Mouse (Mus musculus) liver, embryonic 11.5 days (tissue): ENCODE results near the gene Plekhh3. TPM values are rescaled to one million over a fixed set of nuclear protein-coding genes. Genes with fewer than 3 reads are reported as not detected.
A peak's percentile ranks its signal among the peaks of the same experiment; 100 is the strongest.
"Not testable (repeated sequence)": the region's sequence is repeated elsewhere in the genome, so short reads cannot be mapped to it uniquely, and the experiment has no call there.

Experiments used
- ATAC-seq: fragments of 200-750 bp; cut with Nextera tagmentation; replicated peaks from 2 replicates; pipeline ENCODE4 v1.8.0; 2017; ENCODE audit warnings: moderate number of reproducible peaks, mild to moderate bottlenecking, moderate TSS enrichment, moderate library complexity; ENCODE audit not compliant: low FRiP score
- DNase-seq: peaks from one replicate; pipeline ENCODE4 v3.0.0-alpha.2; 2017; ENCODE audit warnings: low spot score
- H3K27ac ChIP-seq: fragments of 300-500 bp; sonication (generic); 2 replicates; pipeline ENCODE4 v1.5.1; 2014; ENCODE audit warnings: mild to moderate bottlenecking, low read depth, low read length, control low read depth
- H3K27me3 ChIP-seq: fragments of 300-500 bp; sonication (generic); replicated peaks from 2 replicates; pipeline ENCODE4 v1.6.1; 2014; ENCODE audit warnings: low read length, mixed read lengths; ENCODE audit not compliant: control insufficient read depth, insufficient read depth
- H3K36me3 ChIP-seq: fragments of 300-500 bp; sonication (generic); 2 replicates; pipeline ENCODE4 v1.6.1; 2014; ENCODE audit warnings: mild to moderate bottlenecking, low read length, moderate library complexity, mixed read lengths; ENCODE audit not compliant: control insufficient read depth, insufficient read depth
- H3K4me1 ChIP-seq: fragments of 300-500 bp; sonication (generic); replicated peaks from 2 replicates; pipeline ENCODE4 v1.6.1; 2014; ENCODE audit warnings: low read length, mixed read lengths; ENCODE audit not compliant: control insufficient read depth, insufficient read depth
- H3K4me2 ChIP-seq: fragments of 300-500 bp; sonication (generic); 2 replicates; pipeline ENCODE4 v1.6.1; 2014; ENCODE audit warnings: mild to moderate bottlenecking, control low read depth, moderate library complexity
- H3K4me3 ChIP-seq: fragments of 300-500 bp; sonication (generic); 2 replicates; pipeline ENCODE4 v1.5.1; 2014; ENCODE audit warnings: low read depth, low read length, control low read depth
- H3K9ac ChIP-seq: fragments of 300-500 bp; sonication (generic); 2 replicates; pipeline ENCODE4 v1.6.1; 2014; ENCODE audit warnings: low read depth, low read length, control low read depth
- H3K9me3 ChIP-seq: fragments of 300-500 bp; sonication (generic); 2 replicates; pipeline ENCODE4 v1.6.1; 2016; ENCODE audit warnings: low read length, inconsistent platforms, mixed read lengths; ENCODE audit not compliant: control insufficient read depth
- WGBS: fragments of 180-500 bp; shearing (Covaris S2); extraction: QIAGEN DNeasy Blood & Tissue Kit; methylation state at CpG from one replicate; pipeline ENCODE4 v1.1.7; 2014; 5-methylcytosine and 5-hydroxymethylcytosine counted together
- polyA plus RNA-seq: library from polyadenylated mRNA; unstranded; fragments of >200 nt; fragmentation: Nextera tagmentation; extraction: Ambion mirVana; gene quantifications from 2 replicates; pipeline ENCODE4 v1.2.1, GENCODE M21; 2014

Gene Plekhh3
- polyA plus RNA-seq, 1 experiment from 2014 or later = 3.8 TPM

DNA sequence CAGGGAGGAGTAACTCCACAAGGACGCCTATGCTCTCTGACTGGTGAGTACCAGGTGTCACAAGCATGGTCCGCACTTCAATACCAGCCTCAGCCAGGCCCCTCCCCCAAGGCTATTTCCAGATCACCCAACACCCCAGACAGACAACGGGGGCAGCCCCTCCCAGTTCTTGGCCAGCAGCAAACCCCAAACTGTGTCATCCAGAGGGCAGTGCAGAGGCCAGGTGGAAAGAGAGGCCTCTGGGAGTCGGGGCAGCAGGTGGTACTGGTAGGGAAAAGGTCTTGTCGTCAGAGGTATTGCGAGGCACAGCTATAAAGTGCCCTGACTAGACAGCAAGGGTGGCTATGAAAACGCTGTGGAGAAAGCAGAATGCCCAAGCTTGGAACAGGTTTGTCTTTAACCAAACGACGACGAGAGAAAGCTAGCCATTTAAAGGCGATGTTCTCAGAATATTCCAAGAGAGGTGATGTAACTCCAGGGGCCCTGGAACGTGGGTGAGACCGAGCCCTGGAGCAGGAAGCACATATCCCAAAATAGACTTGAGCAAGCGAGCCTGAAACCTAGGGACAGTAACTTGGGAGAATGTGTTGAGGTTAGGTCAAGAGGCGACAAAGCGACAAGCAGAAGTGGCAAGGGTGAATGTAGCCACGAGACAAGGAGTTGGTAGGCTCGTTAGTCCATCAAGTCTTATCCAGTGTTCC is 40.9 kb downstream of the Plekhh3 start:
- Histone ChIP-seq H3K9ac (no peak overlapping the region; the same call in 1 of the 2 replicates), H3K4me3 (no peak overlapping the region)

DNA sequence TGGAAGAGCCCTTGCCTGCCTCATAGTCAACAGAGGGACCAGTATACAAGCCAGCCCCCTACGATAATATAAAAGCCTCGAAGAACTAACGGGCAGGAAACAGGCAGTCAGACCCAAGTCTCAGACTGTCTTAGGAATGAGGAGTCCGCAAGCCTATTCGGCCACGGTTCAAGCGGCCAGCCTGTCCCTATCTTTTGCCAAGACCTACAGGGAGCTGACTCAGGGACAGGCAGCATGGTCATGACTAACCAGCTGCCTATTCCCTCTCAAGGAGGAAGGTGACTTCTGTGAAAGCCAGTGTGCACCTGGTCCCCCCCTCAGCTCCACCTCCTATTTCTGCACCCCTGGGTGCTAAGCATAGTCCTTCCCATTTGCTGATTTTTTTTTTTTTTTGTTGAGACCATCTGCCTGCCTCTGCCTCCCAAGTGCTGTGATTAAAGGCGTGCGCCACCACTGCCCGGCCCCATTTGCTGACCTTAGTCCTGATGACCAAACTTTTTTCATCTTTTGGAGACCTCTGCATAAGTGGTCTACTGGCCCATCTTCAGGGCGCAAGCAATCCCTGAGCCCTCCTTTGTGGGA is 42.1 kb downstream of the Plekhh3 start:
- no peak overlapping the region for H3K27ac ChIP-seq
- H3K27me3 ChIP-seq = no peaks in the 10 kb centered on the region
- ATAC-seq = no peak
- H3K9ac ChIP-seq = no peak overlapping the region
- H3K36me3 ChIP-seq = peaks cover 19% of the 10 kb centered on the region
- 78% methylated on average over 11 of the region's 11 CpGs for WGBS
- no peak for DNase-seq
- no peak overlapping the region for H3K4me2 ChIP-seq
- H3K4me3 ChIP-seq = no peak overlapping the region
- H3K9me3 ChIP-seq = no peaks in the 10 kb centered on the region
- peaks cover 8% of the 10 kb centered on the region for H3K4me1 ChIP-seq

More for the DNA sequence above, 40.9 kb downstream of the Plekhh3 start:
- Histone ChIP-seq H3K4me1 (peaks cover 8% of the 10 kb centered on the region), H3K36me3 (peaks cover 19% of the 10 kb centered on the region), H3K9me3 (no peaks in the 10 kb centered on the region), H3K27ac (no peak overlapping the region), H3K27me3 (no peaks in the 10 kb centered on the region), H3K4me2 (no peak overlapping the region)
- DNase-seq (no peak), ATAC-seq (no peak)
- 39% methylated on average over 18 of the region's 18 CpGs for WGBS

- WGBS = 95% methylated on average over 1 of the region's 1 CpGs
These were observed 44.1 kb downstream of the Plekhh3 start for GRCm38 (mm10) chr11:101127075-101127474.

GRCm38 (mm10) chr11:101125008-101125407 is 46.1 kb downstream of the Plekhh3 start:
- H3K4me3 ChIP-seq, DNase-seq, H3K27me3 ChIP-seq, ATAC-seq, H3K4me1 ChIP-seq, H3K27ac ChIP-seq, H3K4me2 ChIP-seq, H3K9ac ChIP-seq, H3K9me3 ChIP-seq: not testable (repeated sequence)
- WGBS = 93% methylated on average over 7 of the region's 9 CpGs
- peaks cover 22% of the 10 kb centered on the region for H3K36me3 ChIP-seq

More at GRCm38 (mm10) chr11:101127075-101127474, 44.1 kb downstream of the Plekhh3 start:
- H3K4me3 ChIP-seq = no peak overlapping the region
- DNase-seq = no peak
- no peak overlapping the region for H3K4me2 ChIP-seq
- H3K9me3 ChIP-seq = no peaks in the 10 kb centered on the region
- no peak for ATAC-seq
- H3K36me3 ChIP-seq = peaks cover 22% of the 10 kb centered on the region
- peaks cover 8% of the 10 kb centered on the region for H3K4me1 ChIP-seq
- no peak overlapping the region for H3K9ac ChIP-seq
- H3K27me3 ChIP-seq = no peaks in the 10 kb centered on the region
- no peak overlapping the region for H3K27ac ChIP-seq

- 87% methylated on average over 8 of the region's 8 CpGs for WGBS
- H3K4me1 ChIP-seq, ATAC-seq, H3K9ac ChIP-seq, DNase-seq, H3K27me3 ChIP-seq, H3K4me2 ChIP-seq, H3K9me3 ChIP-seq, H3K4me3 ChIP-seq, H3K27ac ChIP-seq: not testable (repeated sequence)
- H3K36me3 ChIP-seq = peaks cover 22% of the 10 kb centered on the region
These were observed 46.7 kb downstream of the Plekhh3 start for GRCm38 (mm10) chr11:101124494-101124893.

DNA sequence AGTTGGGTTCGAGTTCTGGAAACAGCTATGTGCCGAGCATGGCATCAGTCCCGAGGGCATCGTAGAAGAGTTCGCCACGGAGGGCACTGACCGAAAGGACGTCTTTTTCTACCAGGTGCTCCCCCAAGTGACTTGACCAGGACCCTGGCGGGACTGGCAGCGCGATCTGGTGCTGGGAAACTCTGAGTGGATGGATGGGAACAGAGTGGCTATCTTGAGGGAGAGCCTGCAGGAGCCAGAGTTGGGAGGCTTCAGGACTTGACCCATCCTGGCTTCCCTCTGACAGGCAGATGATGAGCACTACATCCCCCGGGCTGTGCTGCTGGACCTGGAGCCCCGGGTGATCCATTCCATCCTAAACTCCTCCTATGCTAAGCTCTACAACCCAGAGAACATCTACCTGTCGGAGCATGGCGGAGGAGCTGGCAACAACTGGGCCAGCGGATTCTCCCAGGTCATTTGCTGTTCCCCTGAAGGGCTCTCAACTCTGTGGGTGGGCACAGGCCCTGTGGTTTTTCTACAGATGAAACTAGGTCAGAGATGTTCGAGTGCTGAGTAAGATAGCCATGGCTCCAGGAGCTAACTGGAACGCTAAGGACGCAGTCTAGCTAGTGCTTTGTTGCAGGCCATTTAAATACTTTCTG is 50.5 kb downstream of the Plekhh3 start:
- no peaks in the 10 kb centered on the region for H3K27me3 ChIP-seq
- H3K27ac ChIP-seq = peak overlapping the region; percentile 88
- ATAC-seq (no peak), DNase-seq (no peak)
- no peaks in the 10 kb centered on the region for H3K9me3 ChIP-seq
- H3K9ac ChIP-seq = peak overlapping the region; percentile 62
- peaks cover 18% of the 10 kb centered on the region for H3K4me1 ChIP-seq
- peak overlapping the region; percentile 98 for H3K4me3 ChIP-seq
- peak overlapping the region; percentile 89 for H3K4me2 ChIP-seq
- peaks cover 7% of the 10 kb centered on the region for H3K36me3 ChIP-seq
- WGBS = 25% methylated on average over 19 of the region's 19 CpGs

DNA sequence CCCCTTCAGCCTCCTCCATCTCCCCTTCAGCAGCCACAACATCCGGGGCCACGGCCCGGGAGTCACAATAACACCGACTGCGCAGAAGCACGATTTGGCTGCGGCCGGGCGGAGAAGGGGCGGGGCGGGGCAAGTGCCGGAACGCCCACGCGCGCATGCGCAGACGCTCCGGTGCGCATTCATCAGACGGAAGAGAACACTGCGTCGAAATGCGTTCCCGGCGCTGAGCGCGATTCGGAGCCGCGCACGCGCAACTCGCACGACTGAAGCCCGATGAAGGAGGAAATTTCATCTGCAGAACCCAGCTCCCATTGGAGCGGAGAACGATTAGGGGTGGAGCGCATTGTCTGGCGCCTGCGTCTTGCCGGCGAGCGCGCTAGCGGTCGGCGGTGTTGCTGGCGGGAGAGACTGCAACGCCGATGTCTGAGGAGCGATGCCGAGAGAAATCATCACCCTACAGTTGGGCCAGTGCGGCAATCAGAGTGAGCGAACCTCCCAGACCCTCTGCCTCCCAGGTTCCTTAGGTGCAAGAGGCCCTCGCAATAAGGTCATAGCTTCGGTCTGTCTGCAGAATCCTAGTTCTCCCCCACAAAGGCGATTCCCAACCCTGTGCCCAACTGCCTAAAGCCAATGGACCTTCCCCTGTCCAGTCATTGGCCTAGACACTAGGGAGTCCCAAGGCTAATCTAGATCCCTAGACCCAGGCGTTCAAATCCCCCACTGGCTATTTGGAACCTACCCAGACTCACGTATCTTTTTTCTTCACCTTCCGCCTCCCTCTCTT is 51.2 kb downstream of the Plekhh3 start, which contains the start of the genes Retreg3 and Tubg1:
TSS of gene Retreg3 (minus strand) at position 133 of the 784 bp plus-strand sequence.
TSS of gene Tubg1 (plus strand) at position 178 of the 784 bp plus-strand sequence.
- peak within 1 kb of the TSS; percentile 98 for H3K4me3 ChIP-seq
- ATAC-seq (peak; percentile 92), DNase-seq (peak; percentile 99)
- H3K4me1 ChIP-seq = peaks cover 18% of the 10 kb centered on the region
- 0 out of 2 replicates have a peak, but pooled peaks cover 3% of the 10 kb centered on the region for H3K36me3 ChIP-seq
- WGBS = under 1% methylated on average over 61 of the region's 61 CpGs
- no peaks in the 10 kb centered on the region for H3K9me3 ChIP-seq
- peak within 1 kb of the TSS; percentile 89 for H3K4me2 ChIP-seq
- no peaks in the 10 kb centered on the region for H3K27me3 ChIP-seq
- H3K9ac ChIP-seq = peak within 1 kb of the TSS; percentile 90
- peak within 1 kb of the TSS; percentile 88 for H3K27ac ChIP-seq

DNA sequence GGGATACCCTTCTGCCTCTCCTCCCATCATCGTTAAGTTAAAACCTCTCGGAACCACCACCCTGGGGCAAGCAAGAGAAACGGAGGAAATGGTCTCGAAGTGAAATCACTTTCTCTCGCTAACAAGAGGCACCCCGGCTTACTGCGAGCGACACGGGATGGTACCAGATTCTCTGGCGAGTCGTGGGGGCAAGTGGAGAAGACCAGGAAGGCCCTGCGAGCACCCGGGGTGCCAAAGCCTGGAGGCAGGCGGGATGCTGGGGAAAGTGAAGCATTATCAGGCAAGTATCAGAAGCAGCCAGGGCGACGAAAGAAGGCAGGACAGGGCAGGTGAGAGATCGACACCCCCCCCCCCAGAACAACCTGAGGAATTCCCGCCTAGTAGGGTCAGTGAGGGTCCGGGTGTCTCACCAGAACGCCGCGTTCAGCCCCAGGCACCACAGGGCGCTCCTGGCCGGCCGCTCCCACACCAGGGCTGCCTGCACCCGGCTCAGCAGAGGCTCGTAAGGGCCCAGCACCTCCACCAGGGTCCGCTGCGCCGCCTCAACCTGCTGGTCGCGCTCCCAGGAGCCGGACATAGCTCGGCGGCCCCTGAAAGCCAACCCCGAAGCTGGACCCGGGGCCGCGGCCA is 51.9 kb downstream of the Plekhh3 start:
- Histone ChIP-seq H3K9ac (peak overlapping the region; percentile 90), H3K4me1 (peaks cover 18% of the 10 kb centered on the region), H3K4me3 (peak overlapping the region; percentile 98), H3K4me2 (peak overlapping the region; percentile 83), H3K36me3 (0 out of 2 replicates have a peak, but pooled peaks cover 3% of the 10 kb centered on the region), H3K27me3 (no peaks in the 10 kb centered on the region), H3K9me3 (no peaks in the 10 kb centered on the region), H3K27ac (peak overlapping the region; percentile 80)
- under 1% methylated on average over 39 of the region's 39 CpGs for WGBS
- peak; percentile 51 for DNase-seq
- peak; percentile 72 for ATAC-seq
